Mouse (Mus musculus) E14TG2a.4 (cell line): ENCODE measurements at regions not wholly inside any gene's neighbourhood (a gene's known extent, or its start where the extent isn't known, plus 50 kb on each side); places are given as distances from the start of the nearest gene placed in this dataset.

ENCODE experiments used
- H3K27me3 ChIP-seq: 2 replicates; pipeline ENCODE4 v1.6.1; 2014; ENCODE audit warnings: low read length, control low read depth; ENCODE audit not compliant: insufficient read depth
- H3K36me3 ChIP-seq: 2 replicates; pipeline ENCODE4 v1.6.1; 2014; ENCODE audit warnings: low read length, control low read depth; ENCODE audit not compliant: insufficient read depth
- H3K4me1 ChIP-seq: replicated peaks from 2 replicates; pipeline ENCODE4 v1.6.1; 2014; ENCODE audit warnings: low read depth, low read length, control low read depth
- H3K4me3 ChIP-seq: replicated peaks from 2 replicates; pipeline ENCODE4 v1.5.1; 2014; ENCODE audit warnings: mild to moderate bottlenecking, low read length
- H3K9me3 ChIP-seq: 2 replicates; pipeline ENCODE4 v1.6.1; 2014; ENCODE audit warnings: low read length, control low read depth
- CTCF ChIP-seq: conservative IDR thresholded peaks from 2 replicates; pipeline ENCODE4 v1.5.1; 2014; ENCODE audit warnings: low read length
- NANOG ChIP-seq: IDR thresholded peaks from 2 replicates; pipeline ENCODE4 v1.6.1; 2014; ENCODE audit warnings: borderline replicate concordance, low read length, mixed read lengths
- POU5F1 ChIP-seq: IDR thresholded peaks from 2 replicates; pipeline ENCODE4 v1.6.1; 2014; ENCODE audit warnings: low read length, borderline replicate concordance

DNA sequence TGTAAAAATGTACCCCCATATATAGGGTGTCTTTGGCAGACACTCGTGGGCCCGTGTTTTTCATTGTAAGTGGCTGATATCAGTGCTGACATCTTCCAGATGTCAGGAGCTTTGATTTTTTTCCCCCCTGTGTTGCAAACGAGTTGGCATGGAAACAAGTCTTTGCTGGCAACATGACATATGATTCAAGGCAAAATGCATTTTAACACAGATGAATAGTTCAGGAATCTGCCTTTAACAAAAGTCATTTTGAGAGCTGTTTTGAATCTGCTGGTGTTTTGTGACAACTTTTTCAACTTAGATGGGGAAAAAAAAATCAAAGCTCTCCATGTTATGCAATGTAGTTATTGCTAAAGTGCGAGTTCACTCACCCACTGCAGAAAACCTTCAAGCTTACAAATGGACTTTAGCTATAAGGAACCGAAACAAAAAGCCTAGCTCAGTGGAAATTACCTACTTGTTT, 148.8 kb upstream of the Ptbp2 start:
- TF ChIP-seq NANOG (no peak), POU5F1 (no peak), CTCF (no peak)
- no peaks in the 10 kb centered on the region for H3K9me3 ChIP-seq
- no peak overlapping the region for H3K4me3 ChIP-seq
- no peaks in the 10 kb centered on the region for H3K27me3 ChIP-seq
- no peaks in the 10 kb centered on the region for H3K4me1 ChIP-seq
- H3K36me3 ChIP-seq: no peaks in the 10 kb centered on the region

DNA sequence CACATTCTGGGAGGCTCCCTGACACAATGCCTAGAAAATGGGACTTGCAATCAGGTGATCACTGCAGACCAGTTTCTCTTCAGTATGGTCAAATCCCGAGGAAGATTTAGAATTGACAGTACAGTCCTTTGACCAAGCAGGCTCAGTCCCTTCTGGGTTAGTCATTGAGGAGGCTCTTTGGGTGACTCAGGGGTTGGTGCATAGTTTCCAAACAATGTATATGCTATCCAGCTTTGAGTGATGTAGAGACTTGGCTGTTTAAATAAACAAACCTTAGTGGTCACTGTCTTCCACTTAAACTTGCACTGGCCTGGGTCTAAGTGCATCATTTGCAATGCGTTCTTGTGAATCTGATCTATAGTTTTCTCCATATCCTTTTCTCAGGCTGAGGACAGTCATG, 144.0 kb upstream of the Ptbp2 start:
- Histone ChIP-seq H3K4me3 (no peak overlapping the region), H3K4me1 (no peaks in the 10 kb centered on the region), H3K27me3 (no peaks in the 10 kb centered on the region), H3K36me3 (no peaks in the 10 kb centered on the region), H3K9me3 (peaks cover 6% of the 10 kb centered on the region)
- no peak for TF ChIP-seq POU5F1
- TF ChIP-seq CTCF: no peak
- no peak for TF ChIP-seq NANOG

DNA sequence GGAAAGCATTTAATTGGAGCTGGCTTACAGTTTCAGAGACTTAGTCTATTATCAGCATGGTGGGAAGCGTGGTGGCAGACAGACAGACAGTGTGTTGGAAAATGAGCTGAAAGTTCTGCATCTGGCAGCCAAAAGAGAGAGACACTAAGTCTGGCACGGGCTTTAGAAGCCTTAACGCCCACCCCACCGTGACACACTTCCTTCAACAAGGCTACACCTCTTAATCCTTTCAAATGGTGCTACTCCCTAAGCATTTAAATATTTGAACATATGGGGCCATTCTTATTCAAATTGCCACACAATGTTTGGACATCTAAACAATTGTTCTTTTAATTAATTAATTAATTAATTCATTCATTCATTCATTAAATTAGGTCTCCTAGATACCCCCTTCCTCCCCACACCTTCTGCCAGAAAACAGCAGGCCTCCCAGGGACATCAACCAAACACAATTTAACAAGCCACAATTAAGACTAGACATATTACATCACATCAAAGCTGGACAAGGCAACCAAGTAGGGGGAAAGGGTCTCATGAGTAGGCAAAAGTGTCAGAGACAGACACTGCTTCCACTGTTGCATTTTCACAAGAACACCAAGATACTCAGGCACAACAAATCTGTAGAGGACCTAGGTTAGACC, 135.4 kb upstream of the Ptbp2 start:
- Histone ChIP-seq H3K4me3 (no peak overlapping the region), H3K27me3 (no peaks in the 10 kb centered on the region), H3K4me1 (no peaks in the 10 kb centered on the region), H3K9me3 (no peaks in the 10 kb centered on the region), H3K36me3 (no peaks in the 10 kb centered on the region)
- no peak for TF ChIP-seq NANOG
- TF ChIP-seq CTCF: no peak
- TF ChIP-seq POU5F1: no peak

DNA sequence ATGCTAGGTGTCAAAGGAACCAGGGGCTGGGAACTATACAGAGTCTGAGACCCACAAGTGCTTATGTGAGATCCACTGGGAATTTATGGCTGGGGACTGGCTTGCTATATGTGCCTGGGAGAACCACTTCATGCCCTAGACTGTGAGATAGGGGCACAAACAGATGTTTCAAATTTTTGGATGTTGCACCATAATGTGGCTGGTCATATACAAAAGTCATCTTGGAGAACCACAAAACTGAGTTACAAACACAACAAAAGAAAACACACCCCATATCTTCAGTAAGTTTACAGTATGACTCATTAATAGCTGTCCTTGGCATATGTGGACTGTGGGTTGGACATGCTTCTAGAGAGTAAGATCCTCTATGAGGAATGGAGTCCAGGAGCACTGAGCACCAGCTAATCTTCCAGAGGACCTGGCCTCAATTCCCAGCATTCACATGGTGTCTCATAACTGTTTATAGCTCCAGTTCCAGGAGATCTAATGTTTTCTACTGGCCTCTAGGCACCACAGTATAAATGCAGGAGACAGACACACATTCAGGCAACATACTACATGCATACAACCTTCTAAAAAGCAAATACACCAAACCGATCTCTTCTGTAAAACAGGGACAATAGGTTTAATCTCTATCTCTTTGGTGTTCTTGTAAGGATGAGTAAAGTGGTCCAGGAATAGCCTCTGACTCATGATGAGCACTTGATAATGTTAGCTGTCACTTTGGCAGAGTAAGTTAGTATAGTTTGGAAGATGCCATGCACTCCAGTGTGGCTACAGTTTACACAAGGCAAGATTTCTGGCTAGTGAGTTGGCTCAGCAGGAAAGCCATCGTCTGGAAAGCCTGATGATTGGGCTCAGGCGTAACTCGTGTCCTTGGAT, 132.0 kb upstream of the Ptbp2 start:
- Histone ChIP-seq H3K36me3 (no peaks in the 10 kb centered on the region), H3K27me3 (no peaks in the 10 kb centered on the region), H3K9me3 (no peaks in the 10 kb centered on the region), H3K4me1 (no peaks in the 10 kb centered on the region), H3K4me3 (no peak overlapping the region)
- TF ChIP-seq CTCF (no peak), NANOG (no peak), POU5F1 (no peak)

DNA sequence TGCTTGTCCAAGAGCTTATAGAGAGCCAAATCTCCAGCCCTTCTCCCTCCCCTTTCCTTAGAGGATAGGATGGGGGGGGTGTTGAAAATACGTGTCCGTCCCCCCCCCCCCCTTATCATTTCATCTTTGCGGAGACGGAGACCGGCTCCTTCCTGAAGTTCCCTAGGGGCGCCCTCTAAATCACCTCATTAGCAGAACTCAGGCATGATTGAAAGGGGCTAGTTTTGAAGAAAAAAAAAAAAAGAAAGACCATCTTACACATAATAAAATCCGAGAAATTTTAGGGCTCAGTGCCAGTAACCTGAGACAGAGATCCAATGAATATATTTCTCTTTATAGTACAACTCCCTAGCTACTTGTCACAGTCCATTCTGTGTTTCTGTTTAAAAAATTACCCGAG, 127.3 kb upstream of the Ptbp2 start:
- no peaks in the 10 kb centered on the region for H3K36me3 ChIP-seq
- no peaks in the 10 kb centered on the region for H3K4me1 ChIP-seq
- no peaks in the 10 kb centered on the region for H3K9me3 ChIP-seq
- TF ChIP-seq CTCF (no peak), POU5F1 (no peak), NANOG (no peak)
- no peaks in the 10 kb centered on the region for H3K27me3 ChIP-seq
- no peak overlapping the region for H3K4me3 ChIP-seq

DNA sequence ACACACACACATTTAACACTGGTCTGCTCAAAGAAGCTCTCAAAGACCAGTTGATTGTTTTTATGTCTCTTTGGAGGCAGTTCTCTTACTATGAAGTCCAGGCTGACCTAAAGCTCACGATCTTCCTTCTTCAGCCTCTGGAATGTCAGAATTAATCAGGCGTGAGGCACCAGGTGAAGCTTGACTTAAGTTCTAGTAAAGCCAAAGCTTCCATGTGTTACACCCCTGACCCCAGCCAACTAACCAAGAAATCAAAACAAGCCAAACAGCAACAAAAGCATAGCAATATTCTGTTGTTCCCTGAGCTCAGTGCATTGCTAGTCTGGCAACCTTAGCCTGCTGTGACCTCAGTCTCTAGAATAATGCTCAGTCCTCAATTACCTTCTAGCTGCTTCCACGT, 120.0 kb upstream of the Ptbp2 start:
- no peak overlapping the region for H3K4me3 ChIP-seq
- H3K4me1 ChIP-seq: no peaks in the 10 kb centered on the region
- no peaks in the 10 kb centered on the region for H3K27me3 ChIP-seq
- no peak for TF ChIP-seq POU5F1
- no peak for TF ChIP-seq NANOG
- TF ChIP-seq CTCF: no peak
- no peaks in the 10 kb centered on the region for H3K9me3 ChIP-seq
- no peaks in the 10 kb centered on the region for H3K36me3 ChIP-seq

DNA sequence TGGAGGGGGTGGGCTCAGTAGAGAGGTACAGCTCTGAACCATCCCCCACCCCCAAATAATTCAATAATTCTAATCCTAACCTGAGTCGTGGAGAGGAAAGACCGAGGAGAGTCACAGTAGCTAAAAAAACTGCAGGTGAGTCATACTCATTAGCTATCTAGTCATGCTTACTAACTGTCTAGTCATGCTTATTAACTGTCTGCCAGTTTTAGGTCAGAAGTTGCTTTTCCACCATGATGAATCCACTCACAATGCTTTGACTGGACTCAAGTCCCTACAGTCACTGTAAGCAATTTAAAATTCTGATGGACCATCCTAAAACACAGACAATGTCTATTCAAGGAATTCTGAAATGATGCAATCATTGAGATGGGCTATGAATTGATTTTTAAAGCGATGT, 110.9 kb upstream of the Ptbp2 start:
- Histone ChIP-seq H3K9me3 (no peaks in the 10 kb centered on the region), H3K36me3 (no peaks in the 10 kb centered on the region), H3K27me3 (no peaks in the 10 kb centered on the region), H3K4me1 (0 out of 2 replicates have a peak, but pooled peaks cover 3% of the 10 kb centered on the region), H3K4me3 (no peak overlapping the region)
- no peak for TF ChIP-seq POU5F1
- no peak for TF ChIP-seq CTCF
- TF ChIP-seq NANOG: no peak

DNA sequence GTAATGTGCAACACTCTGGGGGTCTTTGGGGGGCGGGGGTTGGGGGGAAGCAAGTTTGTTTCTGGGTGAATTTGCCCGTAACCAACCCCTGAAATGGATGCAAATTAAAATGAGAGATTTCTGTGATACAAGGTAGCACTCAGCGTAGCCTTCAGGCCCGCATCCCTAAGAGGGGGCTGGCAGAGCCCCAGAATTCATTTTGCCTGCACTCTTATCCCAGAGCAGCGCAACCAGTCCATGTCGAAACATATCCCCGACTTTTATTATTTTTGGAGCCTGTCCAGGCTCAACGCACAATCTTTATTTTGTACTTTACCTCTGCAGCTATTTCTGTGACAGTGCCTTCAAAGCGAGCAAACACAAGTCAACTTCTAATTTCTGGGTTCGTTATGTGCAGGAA, 109.8 kb upstream of the Ptbp2 start:
- Histone ChIP-seq H3K27me3 (no peaks in the 10 kb centered on the region), H3K4me3 (no peak overlapping the region), H3K36me3 (no peaks in the 10 kb centered on the region), H3K9me3 (no peaks in the 10 kb centered on the region), H3K4me1 (0 out of 2 replicates have a peak, but pooled peaks cover 3% of the 10 kb centered on the region)
- TF ChIP-seq CTCF: no peak
- no peak for TF ChIP-seq POU5F1
- TF ChIP-seq NANOG: no peak
